Mouse (Mus musculus): ENCODE data around the gene Cd27. TPM values are rescaled to one million over a fixed set of nuclear protein-coding genes. Genes with fewer than 3 reads are reported as not detected.
A peak's percentile ranks its signal among the peaks of the same experiment; 100 is the strongest.

Cd27 gene
- total and polyA plus RNA-seq, 3 experiments, result 0.46 TPM; not detected in 2

DNA sequence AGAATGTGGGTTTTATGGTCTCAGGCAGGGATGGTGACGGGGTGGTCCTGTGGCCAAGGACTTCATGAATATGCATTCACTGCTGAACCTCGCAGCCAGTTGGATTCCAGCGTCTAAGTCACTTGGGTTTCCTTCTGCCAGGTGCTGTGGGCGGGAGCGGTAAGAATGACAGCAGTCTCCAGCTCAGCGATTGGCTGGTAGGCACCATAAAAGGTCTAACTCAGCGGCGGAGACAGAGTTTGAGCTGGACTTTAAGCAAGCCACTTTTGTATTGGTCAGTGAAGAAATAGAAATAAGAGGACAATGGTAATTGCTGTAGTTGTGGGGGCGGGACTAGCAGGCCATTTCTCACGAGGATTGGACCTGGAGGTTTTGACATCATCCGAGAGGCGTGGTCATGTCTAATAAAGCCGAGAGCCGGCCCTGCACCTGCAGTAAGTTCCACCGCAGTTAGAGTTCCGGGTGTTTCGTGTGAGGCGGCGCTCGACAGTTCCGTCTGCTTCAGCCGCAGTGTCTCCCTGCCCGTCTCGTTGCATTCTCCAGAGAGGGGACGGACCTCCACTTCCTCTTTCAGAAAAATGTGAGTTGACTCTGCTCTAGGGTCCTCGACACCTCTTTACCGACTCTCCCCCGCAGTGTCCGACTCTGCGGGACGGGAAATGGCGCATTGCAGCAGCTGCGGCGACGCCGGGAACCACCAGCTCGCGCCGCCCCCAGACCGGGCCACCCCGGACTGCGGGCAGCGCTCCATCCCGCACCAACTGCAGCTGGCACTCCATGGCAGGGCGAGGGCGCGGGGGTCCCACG lies 21.5 kb downstream of the Cd27 start, which contains the start of gene Vamp1:
Gene Vamp1 (plus strand): TSS at position 404 of the 807 bp plus-strand sequence.
- H3K27ac ChIP-seq (ENCODE audit: control insufficient read depth, low read depth, low read length), result peak within 1 kb of the TSS; percentile 74
- H3K36me3 ChIP-seq (ENCODE audit: control insufficient read depth in 1 of 2, insufficient read depth in 2 of 2, low read length in 2 of 2), result peaks cover 0 to 16% of the 10 kb centered on the region in 2 experiments; a peak in 2 of 4 replicates
- peaks cover 7 to 19% of the 10 kb centered on the region in 2 experiments for H3K4me1 ChIP-seq (ENCODE audit: control insufficient read depth in 1 of 2, insufficient read depth in 2 of 2, low read length in 2 of 2)
- H3K27me3 ChIP-seq (ENCODE audit: control insufficient read depth in 1 of 2, insufficient read depth in 2 of 2, low read length in 2 of 2), result peaks cover 0 to 6% of the 10 kb centered on the region in 2 experiments; a peak in 1 of 4 replicates
- H3K4me3 ChIP-seq (ENCODE audit: control insufficient read depth in 1 of 2, insufficient read depth in 1 of 2, low read depth in 2 of 2, low read length in 2 of 2), result peak within 1 kb of the TSS; percentile 68 to 75
- H3K9me3 ChIP-seq (replicated peaks; ENCODE audit: insufficient read depth, low read length), result no peaks in the 10 kb centered on the region
- DNase-seq (ENCODE audit: low read depth, low spot score), result peak; percentile 99
- H3K9ac ChIP-seq (ENCODE audit: control insufficient read depth, low read depth, low read length, poor library complexity, severe bottlenecking), result peak within 1 kb of the TSS; percentile 89
- H3K79me2 ChIP-seq (ENCODE audit: control insufficient read depth, insufficient read depth, low read length, poor library complexity), result no peaks in the 10 kb centered on the region; the same call in 1 of the 2 replicates
- TF ChIP-seq TCF12 (IDR thresholded peaks at IDR 0.05; ENCODE audit: low read depth, low read length), result peak; percentile 89
- peak; percentile 84 for TF ChIP-seq POLR2AphosphoS2 (IDR thresholded peaks at IDR 0.05; ENCODE audit: low read length)
- peak; percentile 97 for TF ChIP-seq ZMIZ1 (IDR thresholded peaks at IDR 0.05; ENCODE audit: low read depth, low read length)
- peak; percentile 56; the same call in 1 of the 2 replicates for TF ChIP-seq MAZ (IDR thresholded peaks at IDR 0.05; ENCODE audit: low read depth, low read length)
- no peak for TF ChIP-seq MEF2A (IDR thresholded peaks at IDR 0.05; ENCODE audit: extremely low read depth, insufficient replicate concordance, low read depth, low read length, poor library complexity, severe bottlenecking)
- no peak for TF ChIP-seq BHLHE40 (IDR thresholded peaks at IDR 0.05; ENCODE audit: borderline replicate concordance, low read depth, low read length)
- TF ChIP-seq JUND (IDR thresholded peaks at IDR 0.05; ENCODE audit: low read depth, low read length), result no peak
- no peak for TF ChIP-seq SMC3 (IDR thresholded peaks at IDR 0.05; ENCODE audit: low read depth, low read length)
- TF ChIP-seq RAD21 (IDR thresholded peaks at IDR 0.05; ENCODE audit: low read depth, low read length), result no peak
- peak; percentile 77 for TF ChIP-seq ETS1 (IDR thresholded peaks at IDR 0.05; ENCODE audit: low read depth, low read length)
- no peak for TF ChIP-seq GATA1 (IDR thresholded peaks at IDR 0.05; ENCODE audit: low read depth, low read length)
- no peak for TF ChIP-seq ZC3H11A (IDR thresholded peaks at IDR 0.05; ENCODE audit: low read depth, low read length)
- no peak for TF ChIP-seq MYB (IDR thresholded peaks at IDR 0.05; ENCODE audit: low read depth, low read length)
- peak; percentile 78 to 99 for TF ChIP-seq POLR2A (IDR thresholded peaks at IDR 0.05; ENCODE audit: control insufficient read depth in 1 of 2, insufficient read depth in 1 of 2, low read depth in 1 of 2, low read length in 2 of 2, poor library complexity in 1 of 2)
- no peak; the same call in 1 of the 2 replicates for TF ChIP-seq E2F4 (IDR thresholded peaks at IDR 0.05; ENCODE audit: borderline replicate concordance, low read depth, low read length)
- no peak for TF ChIP-seq RCOR1 (IDR thresholded peaks at IDR 0.05; ENCODE audit: low read depth, low read length)
- 0 out of 2 replicates have a peak, but pooled peaks have one; percentile 59 for TF ChIP-seq UBTF (IDR thresholded peaks at IDR 0.05; ENCODE audit: borderline replicate concordance, insufficient read depth, low read depth, low read length)
- peak; percentile 87 for TF ChIP-seq MXI1 (IDR thresholded peaks at IDR 0.05; ENCODE audit: low read depth, low read length)
- TF ChIP-seq SIN3A (IDR thresholded peaks at IDR 0.05; ENCODE audit: low read length), result peak; percentile 92
- TF ChIP-seq NELFE (IDR thresholded peaks at IDR 0.05; ENCODE audit: low read depth, low read length), result peak; percentile 95
- no peak; the same call in 1 of the 2 replicates for TF ChIP-seq KAT2A (conservative IDR thresholded peaks at IDR 0.05; ENCODE audit: low read depth, low read length)
- 0 out of 2 replicates have a peak, but pooled peaks have one; percentile 9 for TF ChIP-seq NRF1 (IDR thresholded peaks at IDR 0.05; ENCODE audit: insufficient read depth, low read depth, low read length, poor library complexity, severe bottlenecking)
- TF ChIP-seq GABPA (IDR thresholded peaks at IDR 0.05; ENCODE audit: low read depth, low read length), result no peak
- no peak for TF ChIP-seq MAFK (IDR thresholded peaks at IDR 0.05; ENCODE audit: borderline replicate concordance, low read depth, low read length)
- TF ChIP-seq CTCF (IDR thresholded peaks at IDR 0.05 in 2 of 3, conservative IDR thresholded peaks at IDR 0.05 in 1 of 3; ENCODE audit: control insufficient read depth in 1 of 3, insufficient read depth in 1 of 3, low read depth in 2 of 3, low read length in 3 of 3, poor library complexity in 1 of 3, severe bottlenecking in 1 of 3), result no peak
- 0 out of 2 replicates have a peak, but pooled peaks have one; percentile 33 for TF ChIP-seq USF1 (IDR thresholded peaks at IDR 0.05; ENCODE audit: low read depth, low read length)
- TF ChIP-seq USF2 (IDR thresholded peaks at IDR 0.05; ENCODE audit: borderline replicate concordance in 1 of 2, insufficient read depth in 1 of 2, low read depth in 1 of 2, low read length in 2 of 2), result no peak
- no peak for TF ChIP-seq ZNF384 (IDR thresholded peaks at IDR 0.05; ENCODE audit: low read depth, low read length)
- peak; percentile 92; the same call in 1 of the 2 replicates for TF ChIP-seq POLR2AphosphoS5 (IDR thresholded peaks at IDR 0.05; ENCODE audit: borderline replicate concordance, low read depth, low read length)
- peak; percentile 85 for TF ChIP-seq ELF1 (IDR thresholded peaks at IDR 0.05; ENCODE audit: low read depth, low read length)
- no peak for TF ChIP-seq CHD1 (IDR thresholded peaks at IDR 0.05; ENCODE audit: low read depth, low read length)
- TF ChIP-seq MAX (IDR thresholded peaks at IDR 0.05; ENCODE audit: low read length), result peak; percentile 77
- peak; percentile 91 for TF ChIP-seq MYC (IDR thresholded peaks at IDR 0.05; ENCODE audit: low read depth, low read length)
- no peak for TF ChIP-seq ZKSCAN1 (IDR thresholded peaks at IDR 0.05; ENCODE audit: low read depth, low read length)

Data from MEL (cell line).